Mouse (Mus musculus) embryonic fibroblast, embryonic 13.5 days (primary cell): Measurements from ENCODE around the gene Ccdc186. TPM values are rescaled to one million over a fixed set of nuclear protein-coding genes. Genes with fewer than 3 reads are reported as not detected.
A peak's percentile ranks its signal among the peaks of the same experiment; 100 is the strongest.
"Not testable (repeated sequence)": the region's sequence is repeated elsewhere in the genome, so short reads cannot be mapped to it uniquely, and the experiment has no call there.

Experiments
- H3K27ac ChIP-seq: 2 replicates; pipeline ENCODE4 v1.5.1; 2012; ENCODE audit warnings: low read length, control low read depth, inconsistent platforms; ENCODE audit not compliant: insufficient read depth
- H3K4me1 ChIP-seq: 2 replicates; pipeline ENCODE4 v1.6.1; 2011; ENCODE audit warnings: low read length; ENCODE audit not compliant: control insufficient read depth, insufficient read depth
- H3K4me3 ChIP-seq: 2 replicates; pipeline ENCODE4 v1.5.1; 2011; ENCODE audit warnings: mild to moderate bottlenecking, control low read depth, low read length; ENCODE audit not compliant: insufficient read depth
- CTCF ChIP-seq: IDR thresholded peaks from 2 replicates; pipeline ENCODE4 v1.5.1; 2011; ENCODE audit warnings: mild to moderate bottlenecking, control low read depth, low read length, moderate library complexity, borderline replicate concordance; ENCODE audit not compliant: insufficient read depth
- POLR2A ChIP-seq: IDR thresholded peaks from 2 replicates; pipeline ENCODE4 v1.6.1; 2011; ENCODE audit warnings: low read depth, mild to moderate bottlenecking, control low read depth, low read length, moderate library complexity
- polyA plus RNA-seq: library from polyadenylated mRNA; stranded (reverse); fragments of >200 nt; gene quantifications from 2 replicates; pipeline ENCODE4 v1.2.4, GENCODE M21; 2011; ENCODE audit warnings: low read depth; ENCODE audit not compliant: missing spikeins, insufficient read length

Gene Ccdc186
- polyA plus RNA-seq, 1 experiment = 70.3 TPM

- TF ChIP-seq POLR2A (no peak), CTCF (no peak)
- H3K4me1 ChIP-seq = peaks cover 7% of the 10 kb centered on the region
- no peak overlapping the region for H3K4me3 ChIP-seq
- no peak overlapping the region for H3K27ac ChIP-seq
These were observed 61.6 kb downstream of the Ccdc186 start for GRCm38 (mm10) chr19:56760306-56760940.

DNA sequence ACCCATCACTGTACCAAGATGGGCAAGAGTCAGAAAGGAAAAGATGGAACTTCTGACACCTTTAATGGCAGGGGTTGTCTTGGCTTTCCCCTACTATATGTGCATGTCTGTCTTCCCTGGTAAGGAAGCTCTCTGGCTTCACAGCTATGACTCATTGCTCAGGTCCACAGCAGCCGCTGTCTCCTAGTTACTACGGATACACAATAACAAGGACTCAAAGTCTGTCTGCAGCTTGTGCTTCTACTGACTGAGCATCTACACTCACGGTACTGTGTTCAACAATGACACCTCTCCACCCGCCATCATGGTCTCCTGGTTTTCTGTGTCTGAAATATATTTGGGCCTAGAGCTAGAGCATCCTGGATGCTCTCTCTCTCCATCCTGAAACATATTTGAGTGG lies 62.2 kb downstream of the Ccdc186 start:
- H3K4me1 ChIP-seq = peaks cover 7% of the 10 kb centered on the region
- no peak overlapping the region for H3K4me3 ChIP-seq
- no peak overlapping the region for H3K27ac ChIP-seq
- TF ChIP-seq CTCF (no peak), POLR2A (no peak)

DNA sequence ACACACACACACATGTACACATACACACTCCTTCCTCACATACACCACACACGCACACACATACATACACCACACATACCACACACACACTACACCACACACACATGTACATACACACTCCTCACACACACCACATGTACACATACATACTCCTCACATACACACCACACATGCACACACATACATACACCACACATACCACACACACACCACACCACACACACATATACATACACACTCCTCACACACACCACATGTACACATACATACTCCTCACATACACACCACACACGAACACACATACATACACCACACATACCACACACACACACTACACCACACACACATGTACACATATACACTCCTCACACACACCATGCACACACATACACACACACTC lies 63.7 kb downstream of the Ccdc186 start:
- H3K27ac ChIP-seq = no peak overlapping the region
- peaks cover 7% of the 10 kb centered on the region for H3K4me1 ChIP-seq
- H3K4me3 ChIP-seq = no peak overlapping the region
- TF ChIP-seq POLR2A (0 out of 2 replicates have a peak, but pooled peaks have one; percentile 24), CTCF (no peak)

DNA sequence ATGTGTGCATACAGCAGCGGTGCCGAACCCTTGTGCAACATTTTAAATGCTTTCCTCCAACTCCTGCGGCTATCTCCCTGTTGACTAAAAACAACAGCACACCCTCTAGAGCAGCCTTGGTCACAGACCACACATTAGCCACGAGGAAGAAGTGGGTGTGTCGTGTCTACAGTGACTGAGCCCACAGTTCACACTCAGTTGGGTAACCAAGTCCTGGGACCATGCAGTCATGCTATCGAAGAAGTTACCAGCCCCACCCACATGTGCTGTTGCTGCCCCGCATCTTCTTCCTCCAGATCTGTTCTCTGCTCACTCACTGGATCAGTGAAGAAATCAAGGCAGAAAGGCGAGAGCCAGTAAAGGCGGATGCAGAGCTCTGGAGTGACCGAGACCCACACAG lies 65.6 kb downstream of the Ccdc186 start:
- no peak overlapping the region for H3K27ac ChIP-seq

DNA sequence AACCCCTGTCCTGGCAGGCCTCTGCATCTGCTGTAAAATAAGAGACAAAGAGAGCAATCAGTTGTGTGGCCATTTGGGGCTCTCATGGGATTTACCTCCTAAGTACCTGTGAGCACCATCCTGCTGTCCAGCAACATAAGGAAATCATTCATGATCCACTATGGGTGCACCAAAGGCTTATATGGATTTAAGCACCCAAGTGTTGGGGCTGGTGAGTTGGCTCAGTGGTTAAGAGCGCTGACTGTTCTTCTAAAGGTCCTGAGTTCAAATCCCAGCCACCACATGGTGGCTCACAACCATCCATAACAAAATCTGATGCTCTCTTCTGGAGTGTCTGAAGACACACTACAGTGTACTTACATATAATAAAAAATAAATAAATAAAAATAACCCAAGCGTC lies 67.5 kb downstream of the Ccdc186 start:
- H3K27ac ChIP-seq, H3K4me3 ChIP-seq, H3K4me1 ChIP-seq: not testable (repeated sequence)

More for the DNA sequence above, 65.6 kb downstream of the Ccdc186 start:
- Histone ChIP-seq H3K4me1 (peaks cover 7% of the 10 kb centered on the region), H3K4me3 (no peak overlapping the region)
- TF ChIP-seq CTCF (no peak), POLR2A (no peak)

DNA sequence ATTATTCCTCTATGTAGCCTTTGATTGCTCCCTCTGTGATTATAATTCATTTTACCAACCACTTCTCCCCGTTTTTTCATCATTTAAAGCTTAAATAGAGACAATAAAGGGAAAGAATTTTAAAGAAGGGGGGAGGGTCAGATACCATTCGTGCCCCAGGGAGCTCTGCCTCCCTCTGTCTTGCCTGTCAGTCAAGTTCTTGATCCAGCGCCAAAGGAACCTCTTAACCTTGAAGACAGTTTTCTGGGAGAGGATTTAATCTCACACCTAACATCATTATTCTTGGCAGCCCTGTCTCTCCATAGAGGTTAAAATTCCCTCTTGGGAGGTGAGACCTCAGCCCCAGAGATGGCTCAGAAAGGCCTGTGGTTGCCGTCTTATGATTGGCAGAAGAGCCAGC lies 71.3 kb downstream of the Ccdc186 start:
- TF ChIP-seq POLR2A = no peak
- no peak for TF ChIP-seq CTCF
- Histone ChIP-seq H3K4me3 (no peak overlapping the region), H3K4me1 (no peaks in the 10 kb centered on the region), H3K27ac (no peak overlapping the region)

- no peak overlapping the region for H3K27ac ChIP-seq
- TF ChIP-seq POLR2A = no peak
- TF ChIP-seq CTCF = no peak
- H3K4me3 ChIP-seq = no peak overlapping the region
These were observed 72.6 kb downstream of the Ccdc186 start for GRCm38 (mm10) chr19:56749343-56749742.

DNA sequence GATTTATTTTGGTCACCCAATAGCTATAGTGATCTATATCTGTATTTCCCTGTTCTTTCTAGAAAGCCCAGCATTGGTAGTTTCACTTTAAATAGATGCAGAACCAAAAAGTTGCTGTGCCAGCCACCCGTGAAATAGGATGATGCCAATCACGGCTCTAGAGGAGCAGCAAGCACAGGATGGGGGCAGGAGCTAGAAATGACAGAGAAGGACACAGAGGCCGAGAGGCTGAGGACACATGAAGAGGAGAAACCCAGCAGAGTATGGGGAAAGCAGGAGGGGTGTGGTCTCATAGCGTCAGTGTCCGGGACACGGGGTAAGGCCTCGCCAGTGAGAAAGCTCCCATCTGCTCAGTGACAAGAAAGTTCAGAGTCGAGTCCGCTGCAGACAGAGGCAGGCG lies 74.1 kb downstream of the Ccdc186 start:
- no peak for TF ChIP-seq POLR2A
- TF ChIP-seq CTCF = no peak
- Histone ChIP-seq H3K4me1 (no peaks in the 10 kb centered on the region), H3K27ac (no peak overlapping the region), H3K4me3 (no peak overlapping the region)

More at GRCm38 (mm10) chr19:56749343-56749742, 72.6 kb downstream of the Ccdc186 start:
- H3K4me1 ChIP-seq = no peaks in the 10 kb centered on the region

GRCm38 (mm10) chr19:56746618-56747017 lies 75.4 kb downstream of the Ccdc186 start:
- Histone ChIP-seq H3K4me3 (no peak overlapping the region), H3K27ac (no peak overlapping the region), H3K4me1 (no peaks in the 10 kb centered on the region)
- TF ChIP-seq POLR2A = no peak
- no peak for TF ChIP-seq CTCF

DNA sequence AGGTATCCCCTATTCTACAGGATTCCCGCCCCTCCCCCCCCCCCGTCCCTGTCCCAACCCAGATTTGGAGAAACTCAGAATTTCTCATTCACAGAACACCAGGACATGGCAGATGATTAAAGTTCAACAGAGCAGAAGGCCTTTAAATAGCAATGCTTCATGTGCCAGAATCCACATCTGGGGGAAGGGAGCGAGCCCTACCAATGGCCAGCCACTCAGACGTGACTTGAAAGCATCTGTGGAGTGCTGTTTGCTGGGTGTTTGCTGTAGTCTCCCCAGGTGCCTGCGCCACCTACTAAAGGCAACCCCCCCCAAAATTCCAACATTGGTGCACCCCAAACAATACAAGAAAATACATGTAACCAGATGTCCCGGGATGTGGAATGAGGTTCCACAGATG lies 76.5 kb downstream of the Ccdc186 start:
- Histone ChIP-seq H3K27ac (no peak overlapping the region), H3K4me1 (no peaks in the 10 kb centered on the region), H3K4me3 (no peak overlapping the region)
- TF ChIP-seq POLR2A (no peak), CTCF (no peak)

GRCm38 (mm10) chr19:56745061-56745460 lies 76.9 kb downstream of the Ccdc186 start:
- Histone ChIP-seq H3K4me3 (no peak overlapping the region), H3K27ac (no peak overlapping the region), H3K4me1 (no peaks in the 10 kb centered on the region)
- TF ChIP-seq POLR2A (no peak), CTCF (no peak)

Other genes with a start within 250 kb of the Ccdc186 start
- gene Adrb1, start 100.0 kb downstream of the Ccdc186 start, polyA plus RNA-seq = 1.3 and 1.6 TPM in 2 replicates
- gene Tdrd1, start 4.0 kb upstream of the Ccdc186 start, polyA plus RNA-seq = 0.18 TPM in 2 replicates
- not detected in 2 replicates for gene Vwa2, start 52.1 kb upstream of the Ccdc186 start, polyA plus RNA-seq
- 2.0 and 3.9 TPM in 2 replicates for gene Afap1l2, start 186.0 kb upstream of the Ccdc186 start, polyA plus RNA-seq